Mouse (Mus musculus) neural tube, embryonic 15.5 days (tissue): Measurements from ENCODE around the gene C77080. TPM values are rescaled to one million over a fixed set of nuclear protein-coding genes. Genes with fewer than 3 reads are reported as not detected.

Experiments used
- ATAC-seq: fragments of 200-750 bp; cut with Nextera tagmentation; 2 replicates; pipeline ENCODE4 v1.8.0; 2017; ENCODE audit warnings: mild to moderate bottlenecking, moderate TSS enrichment, moderate library complexity; ENCODE audit not compliant: low FRiP score
- H3K27ac ChIP-seq: fragments of 300-500 bp; sonication (generic); replicated peaks from 2 replicates; pipeline ENCODE4 v1.5.1; 2015; ENCODE audit warnings: mild to moderate bottlenecking, inconsistent platforms
- H3K27me3 ChIP-seq: fragments of 300-500 bp; sonication (generic); replicated peaks from 2 replicates; pipeline ENCODE4 v1.6.1; 2015; ENCODE audit warnings: inconsistent platforms
- H3K36me3 ChIP-seq: fragments of 300-500 bp; sonication (generic); 2 replicates; pipeline ENCODE4 v1.6.1; 2015; ENCODE audit warnings: inconsistent platforms
- H3K4me1 ChIP-seq: fragments of 300-500 bp; sonication (generic); 2 replicates; pipeline ENCODE4 v1.6.1; 2015; ENCODE audit warnings: inconsistent platforms
- H3K4me2 ChIP-seq: fragments of 300-500 bp; sonication (generic); 2 replicates; pipeline ENCODE4 v1.6.1; 2015; ENCODE audit warnings: inconsistent platforms, mild to moderate bottlenecking, moderate library complexity
- H3K4me3 ChIP-seq: fragments of 300-500 bp; sonication (generic); replicated peaks from 2 replicates; pipeline ENCODE4 v1.5.1; 2015; ENCODE audit warnings: mild to moderate bottlenecking, inconsistent platforms
- H3K9ac ChIP-seq: fragments of 300-500 bp; sonication (generic); replicated peaks from 2 replicates; pipeline ENCODE4 v1.6.1; 2015; ENCODE audit warnings: mild to moderate bottlenecking, inconsistent platforms
- H3K9me3 ChIP-seq: fragments of 300-500 bp; sonication (generic); replicated peaks from 2 replicates; pipeline ENCODE4 v1.6.1; 2016; ENCODE audit warnings: inconsistent platforms
- WGBS: fragments of 180-500 bp; shearing (Covaris S2); methylation state at CpG from one replicate; pipeline ENCODE4 v1.1.7; 2015; ENCODE audit warnings: mixed read lengths; 5-methylcytosine and 5-hydroxymethylcytosine counted together
- microRNA-seq: library from miRNA; unstranded; fragments of <30 nt; microRNA quantifications from one replicate; pipeline ENCODE4, GENCODE M21; 2017
- polyA plus RNA-seq: library from polyadenylated mRNA; unstranded; fragments of >200 nt; fragmentation: Nextera tagmentation; extraction: Ambion mirVana; gene quantifications from 2 replicates; pipeline ENCODE4 v1.2.1, GENCODE M21; 2015

The C77080 gene
- polyA plus RNA-seq, 1 experiment from 2014 or later, result 6.0 TPM

DNA sequence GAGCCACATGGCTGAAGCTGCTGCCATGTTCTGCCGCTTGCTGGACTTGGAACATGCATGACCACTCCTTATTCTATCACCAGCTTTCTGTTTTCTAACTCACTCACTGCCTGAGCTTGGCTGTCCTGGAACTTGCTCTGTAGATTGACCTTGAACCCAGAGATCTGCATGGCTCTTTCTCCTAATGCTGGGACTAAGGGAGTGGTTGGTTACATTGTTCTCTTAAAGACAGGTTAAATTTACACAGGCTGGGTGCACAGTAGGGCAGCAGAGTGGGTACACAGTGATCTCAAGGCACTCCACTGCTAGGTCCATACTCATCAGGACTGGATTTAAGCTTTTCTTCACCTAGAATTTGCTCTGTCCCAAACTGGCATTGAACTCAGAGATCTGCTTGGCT lies 66.9 kb downstream of the C77080 start:
- H3K4me3 ChIP-seq, result no peak overlapping the region
- H3K4me2 ChIP-seq, result no peak overlapping the region
- no peaks in the 10 kb centered on the region for H3K9me3 ChIP-seq
- peaks cover 44% of the 10 kb centered on the region for H3K36me3 ChIP-seq
- 100% methylated on average over 1 of the region's 1 CpGs for WGBS
- H3K27me3 ChIP-seq, result no peaks in the 10 kb centered on the region
- peaks cover 22% of the 10 kb centered on the region for H3K4me1 ChIP-seq
- H3K27ac ChIP-seq, result no peak overlapping the region
- no peak overlapping the region for H3K9ac ChIP-seq
- ATAC-seq, result no peak

- Histone ChIP-seq H3K27me3 (no peaks in the 10 kb centered on the region), H3K4me2 (peak overlapping the region; percentile 86; the same call in 1 of the 2 replicates), H3K9ac (0 out of 2 replicates have a peak overlapping the region, but pooled peaks have one; percentile 18), H3K4me1 (peaks cover 37% of the 10 kb centered on the region), H3K36me3 (peaks cover 26% of the 10 kb centered on the region), H3K27ac (no peak overlapping the region), H3K9me3 (no peaks in the 10 kb centered on the region), H3K4me3 (no peak overlapping the region)
- WGBS, result 83% methylated on average over 5 of the region's 5 CpGs
- no peak for ATAC-seq
Measured at GRCm38 (mm10) chr4:129191691-129192090, 69.5 kb downstream of the C77080 start.

DNA sequence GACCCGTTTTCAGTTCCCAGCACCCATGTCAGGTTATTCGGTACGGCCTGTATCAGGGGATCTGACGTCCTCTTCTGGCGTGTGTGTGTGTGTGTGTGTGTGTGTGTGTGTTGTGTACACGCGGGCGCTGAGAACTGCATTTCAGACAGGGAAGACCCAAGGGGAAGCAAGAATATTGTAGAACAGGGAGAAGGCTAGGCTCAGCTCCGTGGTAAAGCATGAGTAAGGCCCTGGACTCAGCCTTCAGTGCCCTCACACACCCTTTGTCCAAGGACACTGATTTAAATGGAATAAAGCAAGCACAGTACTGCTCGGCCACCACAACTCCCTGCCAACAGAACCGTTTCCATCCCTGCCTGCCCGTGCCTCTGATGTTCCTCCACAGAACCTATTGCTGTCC lies 70.7 kb downstream of the C77080 start:
- Histone ChIP-seq H3K36me3 (peaks cover 15% of the 10 kb centered on the region; the same call in 1 of the 2 replicates), H3K4me2 (peak overlapping the region; percentile 86), H3K4me3 (peak overlapping the region; percentile 69), H3K4me1 (peaks cover 37% of the 10 kb centered on the region), H3K9me3 (no peaks in the 10 kb centered on the region), H3K27me3 (no peaks in the 10 kb centered on the region), H3K9ac (peak overlapping the region; percentile 75), H3K27ac (peak overlapping the region; percentile 93)
- no peak for ATAC-seq
- WGBS, result 3% methylated on average over 12 of the region's 12 CpGs

DNA sequence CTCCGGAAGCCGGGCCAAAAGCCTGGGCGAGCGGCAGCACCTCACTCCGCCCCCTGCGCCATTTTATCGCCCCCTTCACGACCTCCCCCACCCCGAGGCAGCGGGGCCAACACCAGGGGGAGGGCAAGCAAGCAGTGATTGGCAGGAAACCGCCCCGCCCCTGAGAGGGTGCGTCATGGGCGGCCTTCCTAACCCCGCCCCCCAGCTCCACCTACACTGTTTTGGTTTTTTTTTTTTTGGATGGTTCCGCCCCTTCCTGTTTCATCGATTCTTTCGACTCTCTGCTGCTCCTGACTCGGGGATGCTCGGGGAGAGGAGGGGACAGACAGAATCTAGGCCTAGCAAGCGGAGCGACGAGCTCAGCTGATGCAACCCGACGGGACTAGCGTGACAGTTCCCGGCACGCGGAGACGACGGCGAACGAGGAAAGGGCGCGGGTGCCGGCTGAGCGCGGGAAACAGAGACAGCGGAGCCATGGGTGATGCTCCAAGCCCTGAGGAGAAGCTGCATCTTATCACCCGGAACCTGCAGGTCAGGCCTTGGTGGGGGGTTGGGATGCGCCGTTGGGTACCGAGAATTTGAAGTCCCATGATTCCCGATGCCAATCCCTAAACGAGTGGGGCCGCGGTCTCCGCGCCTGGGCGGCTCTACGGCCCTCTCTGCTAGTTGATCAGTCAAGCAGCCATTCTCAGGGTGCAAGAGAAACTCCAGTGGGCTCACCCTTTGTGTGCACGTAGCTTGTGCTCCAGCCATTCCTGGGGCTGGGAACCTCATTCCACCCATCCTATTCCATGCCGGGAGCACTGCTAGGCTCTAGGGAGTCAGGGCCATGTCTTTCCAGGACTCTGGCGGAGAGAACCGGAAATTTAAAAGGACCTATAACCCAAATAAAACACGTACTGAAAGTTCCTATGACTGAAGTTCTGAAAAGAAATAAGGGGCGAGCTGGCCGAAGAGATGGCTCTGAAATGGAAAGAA lies 71.4 kb downstream of the C77080 start, which contains the start of the genes S100pbp and Yars:
TSS of gene S100pbp (minus strand) at position 186 of the 978 bp plus-strand sequence.
TSS of gene Yars (plus strand) at position 219 of the 978 bp plus-strand sequence.
- 1% methylated on average over 57 of the region's 58 CpGs for WGBS
- Histone ChIP-seq H3K4me2 (peak within 1 kb of the TSS; percentile 86), H3K9me3 (no peaks in the 10 kb centered on the region), H3K36me3 (peaks cover 10% of the 10 kb centered on the region; the same call in 1 of the 2 replicates), H3K27ac (peak within 1 kb of the TSS; percentile 93), H3K4me1 (peaks cover 37% of the 10 kb centered on the region), H3K4me3 (peak within 1 kb of the TSS; percentile 69), H3K27me3 (no peaks in the 10 kb centered on the region), H3K9ac (peak within 1 kb of the TSS; percentile 75)
- peak; percentile 91 for ATAC-seq

GRCm38 (mm10) chr4:129188803-129189541 lies 72.2 kb downstream of the C77080 start:
- WGBS, result under 1% methylated on average over 32 of the region's 74 CpGs

DNA sequence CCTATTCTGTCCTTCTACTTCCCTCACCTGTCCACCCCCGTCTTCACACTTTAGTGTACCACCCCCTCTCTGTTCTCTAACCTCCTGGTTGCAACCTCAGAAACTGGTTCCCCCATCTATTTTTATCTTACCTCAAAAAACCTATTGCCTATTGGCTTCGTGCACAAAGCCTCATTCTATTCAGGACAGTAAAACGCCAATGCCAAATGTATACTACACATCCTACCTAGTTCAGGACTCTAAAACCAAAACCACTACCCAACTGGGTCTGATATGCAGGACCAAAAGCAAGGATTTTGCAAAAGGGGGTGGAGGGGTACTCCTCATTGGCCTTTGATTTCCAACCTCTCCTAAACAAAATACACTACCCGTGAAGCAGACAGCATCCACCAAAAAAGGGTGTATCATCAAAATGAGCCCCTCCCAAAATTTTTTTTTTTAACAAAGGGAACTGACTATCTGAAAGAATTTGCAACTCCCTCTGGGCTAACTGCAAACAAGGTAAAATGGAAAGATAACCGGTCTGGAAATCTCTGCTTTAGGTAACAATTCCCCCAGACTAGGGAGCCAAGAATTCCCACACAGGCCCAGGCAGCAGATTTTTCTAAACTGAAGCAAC lies 73.1 kb downstream of the C77080 start:
- peak overlapping the region; percentile 74 for H3K4me2 ChIP-seq
- H3K27ac ChIP-seq, result peak overlapping the region; percentile 93
- H3K27me3 ChIP-seq, result no peaks in the 10 kb centered on the region
- no peak for ATAC-seq
- H3K9ac ChIP-seq, result peak overlapping the region; percentile 74
- H3K4me3 ChIP-seq, result peak overlapping the region; percentile 69
- H3K36me3 ChIP-seq, result 0 out of 2 replicates have a peak, but pooled peaks cover 2% of the 10 kb centered on the region
- H3K4me1 ChIP-seq, result peaks cover 37% of the 10 kb centered on the region
- H3K9me3 ChIP-seq, result no peaks in the 10 kb centered on the region
- 36% methylated on average over 5 of the region's 5 CpGs for WGBS

More at GRCm38 (mm10) chr4:129188803-129189541, 72.2 kb downstream of the C77080 start:
- H3K9me3 ChIP-seq, result no peaks in the 10 kb centered on the region
- H3K27ac ChIP-seq, result peak overlapping the region; percentile 93
- peak overlapping the region; percentile 74 for H3K4me2 ChIP-seq
- H3K4me1 ChIP-seq, result peaks cover 37% of the 10 kb centered on the region
- H3K27me3 ChIP-seq, result no peaks in the 10 kb centered on the region
- peak overlapping the region; percentile 74 for H3K9ac ChIP-seq
- ATAC-seq, result peak; percentile 44
- H3K4me3 ChIP-seq, result peak overlapping the region; percentile 69
- 0 out of 2 replicates have a peak, but pooled peaks cover 4% of the 10 kb centered on the region for H3K36me3 ChIP-seq

GRCm38 (mm10) chr4:129179560-129179959 lies 81.6 kb downstream of the C77080 start:
- H3K4me3 ChIP-seq, result no peak overlapping the region
- peaks cover 42% of the 10 kb centered on the region for H3K36me3 ChIP-seq
- H3K27me3 ChIP-seq, result no peaks in the 10 kb centered on the region
- H3K4me1 ChIP-seq, result no peaks in the 10 kb centered on the region
- H3K9ac ChIP-seq, result no peak overlapping the region
- no peak for ATAC-seq
- no peak overlapping the region for H3K4me2 ChIP-seq
- H3K9me3 ChIP-seq, result no peaks in the 10 kb centered on the region
- H3K27ac ChIP-seq, result no peak overlapping the region
- WGBS, result 33% methylated on average over 1 of the region's 1 CpGs

GRCm38 (mm10) chr4:129172529-129172928 lies 88.7 kb downstream of the C77080 start:
- Histone ChIP-seq H3K9me3 (no peaks in the 10 kb centered on the region), H3K4me3 (no peak overlapping the region), H3K9ac (no peak overlapping the region), H3K4me2 (no peak overlapping the region), H3K4me1 (no peaks in the 10 kb centered on the region), H3K27ac (no peak overlapping the region), H3K27me3 (no peaks in the 10 kb centered on the region), H3K36me3 (peaks cover 44% of the 10 kb centered on the region)
- WGBS, result 87% methylated on average over 1 of the region's 1 CpGs
- ATAC-seq, result no peak

Small RNAs within 50 kb of the gene (microRNA-seq; reads per million reads assigned to microRNA genes)
- gene Gm22994, result not detected

Other genes with a start within 250 kb of the C77080 start
- gene Rnf19b, start 203.1 kb downstream of the C77080 start, polyA plus RNA-seq, result 29.9 and 34.5 TPM in 2 replicates
- gene Tmem54, start 155.9 kb downstream of the C77080 start, polyA plus RNA-seq, result 3.3 TPM in 1 of 2 replicates, not detected in the other
- gene Hpca, start 139.4 kb downstream of the C77080 start, polyA plus RNA-seq, result 129 and 143 TPM in 2 replicates
- gene Fndc5, start 124.4 kb downstream of the C77080 start, polyA plus RNA-seq, result 27.0 and 34.9 TPM in 2 replicates
- gene S100pbp, start 71.7 kb downstream of the C77080 start, polyA plus RNA-seq, result 16.7 TPM in 2 replicates
- gene Yars, start 71.6 kb downstream of the C77080 start, polyA plus RNA-seq, result 109 and 111 TPM in 2 replicates
- 2.7 and 2.9 TPM in 2 replicates for gene Sync, start 26.2 kb upstream of the C77080 start, polyA plus RNA-seq
- gene Rbbp4, start 74.0 kb upstream of the C77080 start, polyA plus RNA-seq, result 246 and 284 TPM in 2 replicates
- 18.3 and 29.5 TPM in 2 replicates for gene Zbtb8os, start 74.3 kb upstream of the C77080 start, polyA plus RNA-seq
- gene Zbtb8a, start 116.7 kb upstream of the C77080 start, polyA plus RNA-seq, result 18.2 and 20.2 TPM in 2 replicates
- 14.2 and 15.8 TPM in 2 replicates for gene Zbtb8b, start 179.4 kb upstream of the C77080 start, polyA plus RNA-seq
- 32.7 and 34.0 TPM in 2 replicates for gene Bsdc1, start 200.2 kb upstream of the C77080 start, polyA plus RNA-seq
- gene Tssk3, start 229.6 kb upstream of the C77080 start, polyA plus RNA-seq, result 0.19 and 0.27 TPM in 2 replicates
- 0.38 and 0.93 TPM in 2 replicates for gene Fam229a, start 229.8 kb upstream of the C77080 start, polyA plus RNA-seq